Mouse (Mus musculus): ENCODE results near the gene Cdc6. TPM values are rescaled to one million over a fixed set of nuclear protein-coding genes. Genes with fewer than 3 reads are reported as not detected.

Gene Cdc6
- total and polyA plus RNA-seq, 3 experiments: 4.1 to 63.4 (median 60.7) TPM

Other genes starting within 250 kb of the Cdc6 start
- gene Gsdma, start 243.4 kb upstream of the Cdc6 start, total RNA-seq (2014; fragmentation: Nextera tagmentation): not detected in 2 replicates
- gene Gsdma, start 243.4 kb upstream of the Cdc6 start, total RNA-seq (2017): not detected in 2 replicates
- gene Gsdma, start 243.4 kb upstream of the Cdc6 start, polyA plus RNA-seq (2012): 0.03 TPM in 1 of 2 replicates, not detected in the other
- 69.2 and 71.4 TPM in 2 replicates for gene Psmd3, start 225.2 kb upstream of the Cdc6 start, total RNA-seq (2014; fragmentation: Nextera tagmentation)
- 75.6 and 76.1 TPM in 2 replicates for gene Psmd3, start 225.2 kb upstream of the Cdc6 start, total RNA-seq (2017)
- gene Psmd3, start 225.2 kb upstream of the Cdc6 start, polyA plus RNA-seq (2012): 204 and 206 TPM in 2 replicates
- not detected in 2 replicates for gene Csf3, start 206.5 kb upstream of the Cdc6 start, total RNA-seq (2014; fragmentation: Nextera tagmentation)
- gene Csf3, start 206.5 kb upstream of the Cdc6 start, total RNA-seq (2017): 0.27 TPM in 1 of 2 replicates, not detected in the other
- gene Csf3, start 206.5 kb upstream of the Cdc6 start, polyA plus RNA-seq (2012): not detected in 2 replicates
- 55.8 and 95.6 TPM in 2 replicates for gene Med24, start 178.4 kb upstream of the Cdc6 start, total RNA-seq (2014; fragmentation: Nextera tagmentation)
- gene Med24, start 178.4 kb upstream of the Cdc6 start, total RNA-seq (2017): 37.8 and 39.7 TPM in 2 replicates
- 83.8 and 109 TPM in 2 replicates for gene Med24, start 178.4 kb upstream of the Cdc6 start, polyA plus RNA-seq (2012)
- gene Thra, start 167.2 kb upstream of the Cdc6 start, total RNA-seq (2014; fragmentation: Nextera tagmentation): 58.0 and 68.0 TPM in 2 replicates
- gene Thra, start 167.2 kb upstream of the Cdc6 start, total RNA-seq (2017): 20.1 and 20.3 TPM in 2 replicates
- gene Thra, start 167.2 kb upstream of the Cdc6 start, polyA plus RNA-seq (2012): 32.3 and 33.1 TPM in 2 replicates
- 0.75 and 3.1 TPM in 2 replicates for gene Nr1d1, start 132.5 kb upstream of the Cdc6 start, total RNA-seq (2014; fragmentation: Nextera tagmentation)
- 0.93 TPM in 2 replicates for gene Nr1d1, start 132.5 kb upstream of the Cdc6 start, total RNA-seq (2017)
- gene Nr1d1, start 132.5 kb upstream of the Cdc6 start, polyA plus RNA-seq (2012): 2.3 TPM in 2 replicates
- 38.0 and 52.2 TPM in 2 replicates for gene Msl1, start 112.3 kb upstream of the Cdc6 start, total RNA-seq (2014; fragmentation: Nextera tagmentation)
- 39.4 and 45.6 TPM in 2 replicates for gene Msl1, start 112.3 kb upstream of the Cdc6 start, total RNA-seq (2017)
- 36.5 and 44.9 TPM in 2 replicates for gene Msl1, start 112.3 kb upstream of the Cdc6 start, polyA plus RNA-seq (2012)
- 51.8 and 64.6 TPM in 2 replicates for gene Casc3, start 102.9 kb upstream of the Cdc6 start, total RNA-seq (2014; fragmentation: Nextera tagmentation)
- 13.9 and 17.8 TPM in 2 replicates for gene Casc3, start 102.9 kb upstream of the Cdc6 start, total RNA-seq (2017)
- 37.4 and 42.7 TPM in 2 replicates for gene Casc3, start 102.9 kb upstream of the Cdc6 start, polyA plus RNA-seq (2012)
- gene Rapgefl1, start 71.0 kb upstream of the Cdc6 start, total RNA-seq (2014; fragmentation: Nextera tagmentation): 0.34 TPM in 1 of 2 replicates, not detected in the other
- gene Rapgefl1, start 71.0 kb upstream of the Cdc6 start, total RNA-seq (2017): 0.12 and 0.27 TPM in 2 replicates
- gene Rapgefl1, start 71.0 kb upstream of the Cdc6 start, polyA plus RNA-seq (2012): 0.19 and 0.35 TPM in 2 replicates
- 25.4 and 29.9 TPM in 2 replicates for gene Wipf2, start 44.2 kb upstream of the Cdc6 start, total RNA-seq (2014; fragmentation: Nextera tagmentation)
- 2.8 and 3.1 TPM in 2 replicates for gene Wipf2, start 44.2 kb upstream of the Cdc6 start, total RNA-seq (2017)
- 21.5 and 23.9 TPM in 2 replicates for gene Wipf2, start 44.2 kb upstream of the Cdc6 start, polyA plus RNA-seq (2012)
- 109 and 110 TPM in 2 replicates for gene Rara, start 20.0 kb downstream of the Cdc6 start, total RNA-seq (2014; fragmentation: Nextera tagmentation)
- gene Rara, start 20.0 kb downstream of the Cdc6 start, total RNA-seq (2017): 16.9 and 17.1 TPM in 2 replicates
- gene Rara, start 20.0 kb downstream of the Cdc6 start, polyA plus RNA-seq (2012): 84.4 and 103 TPM in 2 replicates
- not detected in 2 replicates for gene Gjd3, start 75.2 kb downstream of the Cdc6 start, total RNA-seq (2014; fragmentation: Nextera tagmentation)
- gene Gjd3, start 75.2 kb downstream of the Cdc6 start, total RNA-seq (2017): not detected in 2 replicates
- gene Gjd3, start 75.2 kb downstream of the Cdc6 start, polyA plus RNA-seq (2012): not detected in 2 replicates
- gene Top2a, start 116.4 kb downstream of the Cdc6 start, total RNA-seq (2014; fragmentation: Nextera tagmentation): 426 and 497 TPM in 2 replicates
- 717 and 752 TPM in 2 replicates for gene Top2a, start 116.4 kb downstream of the Cdc6 start, total RNA-seq (2017)
- 29.0 and 89.9 TPM in 2 replicates for gene Top2a, start 116.4 kb downstream of the Cdc6 start, polyA plus RNA-seq (2012)
- gene Igfbp4, start 133.4 kb downstream of the Cdc6 start, total RNA-seq (2014; fragmentation: Nextera tagmentation): not detected in 2 replicates
- gene Igfbp4, start 133.4 kb downstream of the Cdc6 start, total RNA-seq (2017): 0.98 and 1.3 TPM in 2 replicates
- 2.2 and 3.6 TPM in 2 replicates for gene Igfbp4, start 133.4 kb downstream of the Cdc6 start, polyA plus RNA-seq (2012)
- not detected in 2 replicates for gene Tns4, start 181.5 kb downstream of the Cdc6 start, total RNA-seq (2014; fragmentation: Nextera tagmentation)
- gene Tns4, start 181.5 kb downstream of the Cdc6 start, total RNA-seq (2017): 1.4 TPM in 2 replicates
- gene Tns4, start 181.5 kb downstream of the Cdc6 start, polyA plus RNA-seq (2012): 0.02 and 0.22 TPM in 2 replicates
- gene Ccr7, start 247.3 kb downstream of the Cdc6 start, total RNA-seq (2014; fragmentation: Nextera tagmentation): not detected in 2 replicates
- gene Ccr7, start 247.3 kb downstream of the Cdc6 start, total RNA-seq (2017): 0.11 TPM in 1 of 2 replicates, not detected in the other
- gene Ccr7, start 247.3 kb downstream of the Cdc6 start, polyA plus RNA-seq (2012): not detected in 2 replicates